Mouse (Mus musculus): ENCODE results near the gene Ovol2. TPM values are rescaled to one million over a fixed set of nuclear protein-coding genes. Genes with fewer than 3 reads are reported as not detected.

The Ovol2 gene
- total RNA-seq, 4 experiments from 2014 or later, result not detected

DNA sequence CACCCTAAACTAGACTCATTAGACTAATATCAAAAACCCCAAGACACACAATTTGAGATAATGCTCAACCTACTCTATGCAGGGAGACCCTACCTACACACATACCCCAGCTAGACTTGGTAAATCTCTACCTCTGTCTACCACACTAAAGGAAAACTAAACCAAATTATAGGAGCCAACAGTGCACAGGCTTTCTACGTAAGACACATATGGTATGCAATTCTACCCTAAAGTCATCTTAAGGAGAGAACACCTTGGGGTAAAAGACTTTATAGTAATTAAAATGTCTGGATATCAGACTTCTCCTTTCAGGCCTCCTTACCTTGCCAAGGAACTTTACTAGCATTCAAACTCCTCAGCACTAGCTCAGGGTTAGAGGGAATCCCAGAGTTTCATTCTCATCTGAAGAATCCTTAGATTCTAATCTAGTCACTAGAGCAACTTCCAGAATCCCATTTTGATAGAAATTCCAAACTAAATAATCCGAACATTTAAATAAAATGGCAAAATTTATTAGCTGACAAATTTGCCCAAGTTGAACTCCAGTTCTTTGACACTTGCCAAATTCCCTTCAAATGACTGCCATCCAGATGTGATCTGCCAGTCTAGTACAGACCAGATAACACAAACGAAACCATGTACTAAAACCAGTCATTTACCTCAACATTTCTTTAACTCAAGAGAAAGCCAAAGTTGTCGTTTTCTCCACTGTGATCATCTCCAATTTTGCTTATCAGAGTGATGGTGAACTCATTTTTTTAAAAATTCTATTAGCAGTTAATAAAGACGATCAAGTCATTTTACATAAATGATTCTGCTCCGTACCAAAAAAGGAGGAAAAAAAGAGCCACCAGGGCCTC, 63.3 kb downstream of the Ovol2 start:
- no peak for DNase-seq (ENCODE audit: low spot score in 2 of 2)

DNA sequence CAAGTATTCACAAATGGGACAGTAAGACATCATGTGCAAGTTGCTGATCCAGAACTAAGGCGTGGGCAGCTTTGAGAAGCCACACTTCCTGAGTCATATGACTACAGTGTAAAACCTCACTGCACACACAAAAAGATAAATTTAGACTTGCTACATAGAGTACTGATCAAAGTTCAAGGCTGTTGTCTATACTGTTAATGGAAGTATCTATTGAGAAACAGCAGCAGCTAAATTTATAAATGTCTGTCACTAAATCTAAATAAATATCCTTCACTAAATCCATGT, 64.3 kb downstream of the Ovol2 start:
- no peak for DNase-seq (ENCODE audit: low spot score in 2 of 2)

DNA sequence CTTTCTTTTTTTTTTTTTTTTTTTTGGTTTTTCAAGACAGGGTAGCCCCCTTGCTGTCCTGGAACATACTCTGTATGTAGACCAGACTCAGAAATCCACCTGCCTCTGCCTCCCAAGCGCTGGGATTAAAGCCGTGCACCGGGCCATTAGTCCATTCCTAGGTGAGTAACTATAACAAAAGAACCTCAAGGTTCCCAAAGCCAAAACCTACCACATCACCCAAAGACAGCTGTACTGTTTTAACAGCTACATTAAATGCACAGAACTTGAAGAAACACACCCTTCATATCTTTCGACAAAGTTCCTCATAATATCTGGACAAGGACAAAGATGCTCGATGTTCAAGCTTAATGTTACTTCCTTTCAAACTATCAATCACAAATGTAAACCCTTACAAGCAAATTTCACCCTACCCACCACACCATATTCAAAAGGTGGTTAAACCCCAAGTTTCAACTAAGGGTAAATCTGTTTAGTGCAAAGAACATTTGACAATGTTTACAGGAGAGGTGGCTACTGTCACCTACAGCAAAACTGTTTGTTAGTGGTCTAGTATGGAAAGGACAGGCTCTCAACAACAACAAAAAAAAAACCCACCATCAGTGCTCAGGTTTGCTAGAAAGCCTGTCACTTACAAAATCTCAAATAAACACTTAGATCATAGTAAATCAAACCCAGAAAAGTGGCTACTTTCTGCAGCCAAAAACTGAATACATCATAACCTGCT, 64.8 kb downstream of the Ovol2 start:
- no peak for DNase-seq (ENCODE audit: low spot score in 2 of 2)

DNA sequence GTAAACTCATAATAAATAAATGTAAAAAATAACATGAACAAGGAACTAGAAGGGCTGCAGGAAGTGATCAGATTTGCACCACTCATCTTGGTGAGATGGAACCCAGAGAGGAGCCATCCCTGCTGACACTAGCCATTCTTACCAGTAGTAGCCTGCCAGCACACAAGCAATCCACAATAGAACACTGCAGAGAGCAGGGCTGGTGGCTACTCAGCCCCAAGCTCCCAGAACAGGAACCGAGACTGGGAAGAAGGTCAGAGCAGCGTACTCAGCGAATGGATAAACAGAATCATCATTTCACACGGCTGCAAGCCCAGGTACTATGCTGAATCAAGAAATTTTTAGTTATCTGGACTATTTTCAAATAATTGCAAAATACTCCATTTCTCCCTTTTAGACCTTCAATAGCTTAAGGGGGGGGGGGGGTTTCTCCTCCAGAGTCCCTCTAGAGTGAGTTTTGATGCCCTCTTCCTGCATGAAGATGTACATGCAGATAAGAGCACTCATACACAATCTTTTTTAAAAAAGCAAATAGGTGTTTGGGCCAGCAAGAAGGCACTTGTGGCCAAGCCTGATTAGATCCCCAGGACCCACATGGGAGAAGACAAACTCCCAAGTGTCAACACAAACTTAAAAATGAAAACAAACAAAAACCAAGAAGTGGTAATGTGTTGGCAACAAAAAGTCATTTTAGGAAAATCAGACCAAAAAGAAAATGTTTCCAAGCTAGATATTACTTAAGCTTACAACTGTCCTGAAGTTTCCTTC, 65.8 kb downstream of the Ovol2 start:
- no peak for DNase-seq (ENCODE audit: low spot score in 2 of 2)

DNA sequence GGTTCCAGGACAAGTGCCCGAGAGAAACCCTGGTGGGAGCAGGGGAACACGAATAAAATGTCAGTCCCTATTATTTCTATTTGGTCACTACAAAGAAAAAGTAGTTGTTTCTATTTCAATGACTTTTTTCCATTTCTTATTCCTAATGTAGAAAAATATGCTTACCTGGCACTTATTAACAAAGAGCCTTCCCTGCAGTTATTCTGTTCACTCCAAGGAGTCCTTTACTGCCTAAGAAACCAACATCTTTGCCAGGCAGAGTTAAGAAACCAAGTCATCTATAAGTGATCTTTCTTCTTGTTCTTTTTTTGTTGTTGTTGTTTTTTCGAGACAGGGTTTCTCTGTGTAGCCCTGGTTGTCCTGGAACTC, 66.8 kb downstream of the Ovol2 start:
- DNase-seq (ENCODE audit: low spot score in 2 of 2), result no peak

DNA sequence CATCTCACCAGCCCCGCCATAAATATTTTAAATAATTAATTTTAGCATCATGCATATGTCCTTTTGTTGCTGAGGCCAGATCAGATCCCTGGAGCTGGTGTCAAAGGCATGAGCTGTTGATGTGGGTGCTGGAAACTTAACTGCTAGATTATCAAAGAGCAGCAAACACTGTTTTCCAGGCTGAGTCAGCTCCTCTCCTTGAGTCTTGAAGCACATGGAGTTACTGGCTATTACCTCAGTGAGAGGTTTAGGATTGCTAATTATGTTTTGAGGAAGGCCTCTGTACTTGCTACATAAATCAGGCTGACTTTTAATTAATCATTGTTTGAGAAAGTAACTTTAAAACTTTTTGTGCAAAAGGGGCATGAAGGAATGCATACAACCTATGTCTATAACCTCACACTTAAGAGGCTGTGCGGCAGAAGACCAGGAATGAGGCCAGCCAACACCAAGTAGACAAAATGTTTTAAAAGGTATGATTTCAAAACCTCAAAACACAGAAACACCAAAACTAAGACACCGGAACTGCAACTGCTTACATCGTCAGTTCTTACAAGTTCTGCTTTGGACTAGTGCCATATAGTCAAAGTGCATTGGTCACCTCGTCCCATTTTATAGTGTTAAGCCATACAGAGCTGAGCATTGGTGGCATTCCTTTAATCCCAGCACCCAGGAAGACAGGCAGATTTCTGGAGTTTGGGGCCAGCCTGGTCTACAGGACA, 67.4 kb downstream of the Ovol2 start:
- DNase-seq (ENCODE audit: low spot score in 2 of 2), result no peak

DNA sequence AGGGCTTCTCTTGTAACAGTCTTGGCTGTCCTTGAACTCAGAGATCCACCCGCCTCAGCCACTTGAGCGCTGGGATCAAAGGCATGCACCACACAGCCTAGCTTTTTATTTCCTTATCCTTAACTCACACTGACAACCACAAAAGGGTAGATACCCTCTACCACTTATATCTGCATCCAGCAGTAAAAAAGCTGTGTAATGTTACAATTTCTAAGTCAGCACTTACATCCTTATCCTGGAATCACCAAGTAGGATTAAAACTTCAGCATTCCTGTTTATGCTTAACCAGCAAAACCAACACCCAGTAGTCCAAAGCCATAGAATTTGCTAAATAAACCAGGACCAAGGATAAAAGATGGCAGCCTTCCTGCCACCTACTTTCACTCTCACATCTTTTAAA, 69.1 kb downstream of the Ovol2 start:
- DNase-seq (ENCODE audit: low spot score in 2 of 2), result no peak

Other genes with a start within 250 kb of the Ovol2 start
- 10 to 100 TPM; 11.8 to 13.8 (median 13.1) TPM for gene Mgme1, start 61.5 kb downstream of the Ovol2 start, total RNA-seq (2022)
- gene Snx5, start 61.2 kb downstream of the Ovol2 start, total RNA-seq (2022), result 10 to 100 TPM; 57.8 to 66.5 (median 58.9) TPM
- gene Kat14, start 36.8 kb upstream of the Ovol2 start, total RNA-seq (2022), result 10 to 100 TPM; 19.3 to 28.7 (median 23.0) TPM
- gene Pet117, start 36.9 kb upstream of the Ovol2 start, total RNA-seq (2022), result 1 to 10 TPM; 2.1 to 8.4 (median 5.7) TPM
- gene Dzank1, start 195.3 kb upstream of the Ovol2 start, total RNA-seq (2022), result under 1 TPM; 0.29 to 0.73 (median 0.35) TPM
- gene Polr3f, start 195.6 kb upstream of the Ovol2 start, total RNA-seq (2022), result 10 to 100 TPM in 2 of 4 experiments, 1 to 10 TPM in 2; 7.4 to 10.5 (median 9.1) TPM
- gene Rbbp9, start 218.7 kb upstream of the Ovol2 start, total RNA-seq (2022), result 1 to 10 TPM; 3.9 to 7.2 (median 5.0) TPM
- 10 to 100 TPM in 3 of 4 experiments, 1 to 10 TPM in 1; 10.0 to 15.2 (median 11.8) TPM for gene Sec23b, start 224.1 kb upstream of the Ovol2 start, total RNA-seq (2022)

Measured in gastrocnemius, adult 8-10 months (tissue).